Mouse (Mus musculus): ENCODE measurements around the gene Vps39. TPM values are rescaled to one million over a fixed set of nuclear protein-coding genes. Genes with fewer than 3 reads are reported as not detected.
A peak's percentile ranks its signal among the peaks of the same experiment; 100 is the strongest.

Gene Vps39
- polyA plus RNA-seq, 1 experiment from 2014 or later: 7.1 TPM

DNA sequence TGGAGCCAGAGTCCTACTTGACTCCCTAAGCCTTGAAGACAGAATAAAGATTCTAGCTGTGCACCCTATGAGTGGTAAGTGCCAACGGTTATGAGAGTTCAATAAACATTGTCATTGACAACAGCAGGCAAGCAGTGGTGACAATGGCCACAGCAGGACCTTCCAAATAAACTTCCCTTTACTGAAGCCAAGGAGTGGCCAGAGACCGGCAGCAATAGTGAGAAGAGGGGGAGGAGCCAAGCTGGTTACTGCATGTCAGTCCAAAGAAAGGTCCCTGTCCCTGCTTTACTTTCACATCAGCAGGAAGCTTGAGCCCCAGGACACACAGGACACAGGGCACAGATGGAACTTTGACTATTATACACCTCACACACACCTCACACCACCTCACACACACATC, 56.8 kb downstream of the Vps39 start:
- Histone ChIP-seq H3K27me3 (no peaks in the 10 kb centered on the region), H3K4me2 (no peak overlapping the region), H3K9ac (no peak overlapping the region), H3K27ac (no peak overlapping the region), H3K9me3 (replicated peaks) (no peaks in the 10 kb centered on the region), H3K4me1 (replicated peaks) (no peaks in the 10 kb centered on the region), H3K36me3 (no peaks in the 10 kb centered on the region), H3K4me3 (replicated peaks) (no peak overlapping the region)
- DNase-seq (no peak), ATAC-seq (ENCODE audit: low read depth) (no peak)
- WGBS (ENCODE audit: insufficient replicate concordance): 9% methylated on average over 2 of the region's 2 CpGs

DNA sequence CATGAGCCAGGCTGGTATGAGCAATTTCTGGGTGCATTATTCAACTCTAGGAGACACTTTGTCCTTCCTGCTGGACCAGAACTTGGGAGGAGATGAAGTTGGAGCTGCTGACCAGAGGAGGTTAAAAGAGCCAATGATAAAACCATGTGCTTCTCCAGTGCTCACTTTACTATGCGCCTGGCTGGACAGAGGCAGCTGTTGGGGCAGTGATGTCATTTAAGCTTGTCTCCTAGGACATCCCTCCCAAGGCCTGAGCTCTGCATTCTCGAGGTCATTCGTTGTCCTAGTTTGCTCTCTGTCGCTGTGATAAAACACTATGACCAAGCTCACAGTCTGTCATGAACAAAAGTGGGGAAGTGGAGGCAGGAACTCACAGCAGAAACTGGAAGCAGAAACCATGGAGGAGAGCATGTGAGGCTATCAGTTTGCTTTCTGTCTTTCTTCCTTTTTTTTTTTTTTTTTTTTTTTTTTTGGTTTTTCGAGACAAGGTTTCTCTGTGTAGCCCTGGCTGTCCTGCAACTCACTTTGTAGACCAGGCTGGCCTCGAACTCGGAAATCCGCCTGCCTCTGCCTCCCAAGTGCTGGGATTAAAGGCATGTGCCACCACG, 61.4 kb downstream of the Vps39 start:
- no peak overlapping the region for H3K27ac ChIP-seq
- WGBS (ENCODE audit: insufficient replicate concordance): 58% methylated on average over 8 of the region's 9 CpGs
- ATAC-seq (ENCODE audit: low read depth) (no peak), DNase-seq (no peak)
- no peaks in the 10 kb centered on the region for H3K4me1 ChIP-seq (replicated peaks)
- no peaks in the 10 kb centered on the region for H3K36me3 ChIP-seq
- no peaks in the 10 kb centered on the region for H3K27me3 ChIP-seq
- no peak overlapping the region for H3K4me2 ChIP-seq
- no peak overlapping the region for H3K4me3 ChIP-seq (replicated peaks)
- no peak overlapping the region for H3K9ac ChIP-seq
- no peaks in the 10 kb centered on the region for H3K9me3 ChIP-seq (replicated peaks)

DNA sequence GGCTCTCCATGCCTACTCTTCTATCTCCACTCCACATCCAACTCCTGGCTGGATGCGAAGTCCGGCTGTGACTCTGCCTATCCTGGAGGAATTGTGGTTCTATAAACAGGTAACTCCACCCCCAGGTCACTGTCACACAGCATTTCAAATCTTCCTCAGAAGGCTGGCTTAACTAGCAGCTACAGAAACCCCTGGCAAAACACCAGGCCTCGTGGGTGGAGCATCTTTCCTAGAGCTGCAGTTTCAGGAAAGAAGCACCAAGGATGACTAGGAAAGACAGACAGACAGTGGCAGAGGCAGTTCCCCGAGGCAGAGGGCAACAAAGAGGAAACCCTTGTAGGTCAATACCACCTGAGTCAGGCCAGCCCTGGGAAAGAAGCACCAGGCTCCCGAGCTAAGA, 63.9 kb downstream of the Vps39 start, which contains the start of gene Pla2g4d:
Gene Pla2g4d, minus strand, starts transcription at position 203 of the 400 bp plus-strand sequence.
- H3K4me1 ChIP-seq (replicated peaks): no peaks in the 10 kb centered on the region
- H3K4me2 ChIP-seq: no peak within 1 kb of the TSS
- WGBS (ENCODE audit: insufficient replicate concordance): 57% methylated on average over 5 of the region's 5 CpGs
- H3K27ac ChIP-seq: no peak within 1 kb of the TSS
- H3K27me3 ChIP-seq: no peaks in the 10 kb centered on the region
- ATAC-seq (ENCODE audit: low read depth) (no peak), DNase-seq (no peak)
- no peak within 1 kb of the TSS for H3K9ac ChIP-seq
- no peaks in the 10 kb centered on the region for H3K36me3 ChIP-seq
- H3K4me3 ChIP-seq (replicated peaks): no peak within 1 kb of the TSS
- H3K9me3 ChIP-seq (replicated peaks): no peaks in the 10 kb centered on the region

DNA sequence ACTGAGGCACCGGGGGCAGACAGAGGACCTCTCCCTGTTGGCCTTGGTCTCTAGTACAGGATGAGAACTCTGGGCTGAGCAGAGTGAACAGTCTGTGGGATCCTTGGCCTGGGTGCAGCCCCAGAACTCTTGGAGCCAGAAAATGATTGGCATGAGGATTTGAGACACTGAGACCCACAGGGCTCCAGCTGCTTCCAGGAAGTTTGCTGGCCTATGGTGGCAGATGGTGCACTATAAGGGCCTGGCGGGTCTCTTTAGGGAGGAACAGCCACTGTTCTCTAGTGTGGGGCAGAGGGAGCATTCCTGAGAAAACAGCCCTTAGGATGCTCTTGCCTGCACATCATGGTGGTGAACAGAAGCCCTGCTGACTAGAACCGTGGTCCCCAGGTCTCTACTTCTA, 64.5 kb downstream of the Vps39 start:
- no peak for ATAC-seq (ENCODE audit: low read depth)
- Histone ChIP-seq H3K9ac (no peak overlapping the region), H3K9me3 (replicated peaks) (no peaks in the 10 kb centered on the region), H3K4me2 (no peak overlapping the region), H3K4me1 (replicated peaks) (no peaks in the 10 kb centered on the region), H3K36me3 (no peaks in the 10 kb centered on the region), H3K27me3 (no peaks in the 10 kb centered on the region), H3K27ac (no peak overlapping the region), H3K4me3 (replicated peaks) (no peak overlapping the region)
- WGBS (ENCODE audit: insufficient replicate concordance): 61% methylated on average over 3 of the region's 3 CpGs
- no peak for DNase-seq

DNA sequence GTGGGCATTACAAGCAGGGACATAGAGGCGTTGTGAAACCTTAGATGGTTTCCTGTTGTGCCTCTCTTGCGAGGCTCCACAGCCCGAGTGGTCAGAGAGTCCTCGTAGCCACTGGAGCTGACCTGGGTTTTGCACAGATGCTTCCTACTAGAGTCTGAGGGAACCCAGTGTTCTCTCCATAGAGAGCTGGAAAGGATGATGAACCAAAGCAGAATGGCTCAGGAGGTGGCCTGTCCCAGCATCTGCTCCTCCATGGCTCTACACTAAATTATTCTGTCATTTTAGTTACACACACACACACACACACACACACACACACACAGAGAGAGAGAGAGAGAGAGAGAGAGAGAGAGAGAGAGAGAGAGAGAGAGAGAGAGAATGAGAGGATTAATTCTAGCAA, 67.3 kb downstream of the Vps39 start:
- H3K27me3 ChIP-seq: no peaks in the 10 kb centered on the region
- H3K4me1 ChIP-seq (replicated peaks): no peaks in the 10 kb centered on the region
- no peak for DNase-seq
- H3K9ac ChIP-seq: no peak overlapping the region
- H3K27ac ChIP-seq: no peak overlapping the region
- H3K36me3 ChIP-seq: no peaks in the 10 kb centered on the region
- ATAC-seq (ENCODE audit: low read depth): no peak
- H3K4me2 ChIP-seq: no peak overlapping the region
- H3K9me3 ChIP-seq (replicated peaks): no peaks in the 10 kb centered on the region
- no peak overlapping the region for H3K4me3 ChIP-seq (replicated peaks)
- 46% methylated on average over 4 of the region's 4 CpGs for WGBS (ENCODE audit: insufficient replicate concordance)

DNA sequence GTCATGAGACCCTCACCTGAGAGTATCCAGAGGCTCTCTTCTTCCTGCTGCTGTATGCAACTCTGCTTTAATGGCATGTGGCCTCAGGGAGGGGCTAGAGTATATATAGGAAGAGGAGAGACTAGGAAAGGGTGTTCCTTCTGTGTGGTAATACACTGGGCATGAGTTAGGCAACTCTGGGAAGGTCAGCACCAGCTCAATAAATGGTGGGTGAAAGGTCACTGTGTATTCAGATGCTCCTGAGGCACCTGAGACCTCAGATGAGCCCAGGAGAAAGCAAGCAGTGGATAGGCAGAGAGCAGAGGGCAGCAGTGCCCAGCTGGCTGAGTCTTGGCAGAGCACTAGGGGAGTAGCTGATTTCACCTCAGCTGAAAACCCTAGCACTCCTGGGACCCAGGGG, 68.2 kb downstream of the Vps39 start:
- H3K27me3 ChIP-seq: no peaks in the 10 kb centered on the region
- no peak overlapping the region for H3K27ac ChIP-seq
- no peak for ATAC-seq (ENCODE audit: low read depth)
- no peak overlapping the region for H3K4me2 ChIP-seq
- no peak overlapping the region for H3K4me3 ChIP-seq (replicated peaks)
- H3K4me1 ChIP-seq (replicated peaks): no peaks in the 10 kb centered on the region
- H3K36me3 ChIP-seq: no peaks in the 10 kb centered on the region
- H3K9me3 ChIP-seq (replicated peaks): no peaks in the 10 kb centered on the region
- no peak overlapping the region for H3K9ac ChIP-seq
- no peak for DNase-seq

DNA sequence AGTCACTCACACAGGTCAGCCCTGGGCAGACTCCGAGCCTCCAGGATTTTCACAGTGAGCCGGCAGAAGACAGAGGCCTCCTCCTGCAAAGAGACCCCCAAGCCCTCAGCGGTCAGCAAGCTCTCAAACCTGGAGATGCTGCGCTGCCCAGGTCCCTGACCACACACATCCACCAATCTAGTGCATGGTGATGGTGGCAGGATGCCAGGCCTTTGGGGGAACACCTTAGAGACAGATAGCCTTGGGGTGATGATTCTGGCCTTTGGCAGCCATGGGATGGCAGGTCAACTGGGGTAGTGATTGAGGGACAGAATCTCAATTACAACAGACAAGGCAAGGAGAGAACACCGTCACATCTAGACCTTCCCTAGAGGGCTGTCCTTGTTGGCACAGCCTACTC, 68.8 kb downstream of the Vps39 start:
- no peak for ATAC-seq (ENCODE audit: low read depth)

DNA sequence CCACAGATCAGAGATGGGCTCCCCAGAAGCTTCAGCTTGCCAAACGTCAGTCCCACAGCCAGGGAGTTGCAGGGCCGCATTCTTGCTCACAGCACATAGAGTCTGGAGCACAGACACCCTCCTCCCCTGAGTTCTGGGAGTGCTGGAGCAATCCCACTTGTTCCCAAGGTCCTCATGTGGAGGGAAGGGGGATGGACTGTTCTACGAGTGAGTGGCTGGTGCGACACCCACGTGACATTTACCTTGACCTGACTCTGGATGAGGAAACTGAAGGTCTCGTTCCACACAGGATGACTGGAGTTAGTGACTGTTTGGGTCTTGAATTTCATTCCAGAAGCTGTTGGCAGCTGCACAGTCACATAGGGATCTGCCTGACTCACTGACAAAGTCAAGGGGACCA, 69.4 kb downstream of the Vps39 start:
- H3K36me3 ChIP-seq: no peaks in the 10 kb centered on the region
- DNase-seq (no peak), ATAC-seq (ENCODE audit: low read depth) (no peak)
- H3K9me3 ChIP-seq (replicated peaks): no peaks in the 10 kb centered on the region
- no peaks in the 10 kb centered on the region for H3K27me3 ChIP-seq
- no peak overlapping the region for H3K4me3 ChIP-seq (replicated peaks)
- no peak overlapping the region for H3K27ac ChIP-seq
- no peak overlapping the region for H3K4me2 ChIP-seq
- WGBS (ENCODE audit: insufficient replicate concordance): 40% methylated on average over 6 of the region's 6 CpGs
- no peaks in the 10 kb centered on the region for H3K4me1 ChIP-seq (replicated peaks)
- H3K9ac ChIP-seq: no peak overlapping the region

More for the DNA sequence above, 68.8 kb downstream of the Vps39 start:
- no peaks in the 10 kb centered on the region for H3K36me3 ChIP-seq
- H3K4me1 ChIP-seq (replicated peaks): no peaks in the 10 kb centered on the region
- H3K9ac ChIP-seq: no peak overlapping the region
- H3K4me3 ChIP-seq (replicated peaks): no peak overlapping the region
- H3K27ac ChIP-seq: no peak overlapping the region
- H3K4me2 ChIP-seq: no peak overlapping the region
- DNase-seq: no peak
- 65% methylated on average over 5 of the region's 5 CpGs for WGBS (ENCODE audit: insufficient replicate concordance)
- H3K9me3 ChIP-seq (replicated peaks): no peaks in the 10 kb centered on the region
- H3K27me3 ChIP-seq: no peaks in the 10 kb centered on the region

DNA sequence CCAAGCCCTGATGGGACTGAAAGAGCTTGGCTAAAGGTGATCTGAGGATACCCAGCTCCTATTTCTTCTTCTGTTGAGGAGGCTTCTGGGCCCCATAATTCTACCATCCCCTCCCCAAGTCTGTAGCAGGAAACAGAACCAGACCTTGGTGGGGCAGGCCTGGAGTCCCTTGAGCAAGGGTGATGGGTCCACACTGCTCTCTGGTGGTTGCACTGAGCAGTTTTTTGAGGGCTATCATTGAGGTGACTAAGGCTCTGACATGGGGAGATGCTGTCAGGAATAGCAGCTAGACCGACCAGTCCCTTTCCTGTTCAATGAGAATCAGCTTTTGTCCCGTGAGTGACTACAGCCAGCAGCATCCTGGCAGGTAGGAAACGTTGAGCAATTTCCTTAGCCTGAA, 71.7 kb downstream of the Vps39 start:
- no peaks in the 10 kb centered on the region for H3K9me3 ChIP-seq (replicated peaks)
- no peaks in the 10 kb centered on the region for H3K4me1 ChIP-seq (replicated peaks)
- DNase-seq (no peak), ATAC-seq (ENCODE audit: low read depth) (no peak)
- H3K27me3 ChIP-seq: no peaks in the 10 kb centered on the region
- WGBS (ENCODE audit: insufficient replicate concordance): 32% methylated on average over 3 of the region's 3 CpGs
- no peak overlapping the region for H3K9ac ChIP-seq
- H3K4me3 ChIP-seq (replicated peaks): no peak overlapping the region
- H3K36me3 ChIP-seq: no peaks in the 10 kb centered on the region
- H3K4me2 ChIP-seq: no peak overlapping the region
- no peak overlapping the region for H3K27ac ChIP-seq

DNA sequence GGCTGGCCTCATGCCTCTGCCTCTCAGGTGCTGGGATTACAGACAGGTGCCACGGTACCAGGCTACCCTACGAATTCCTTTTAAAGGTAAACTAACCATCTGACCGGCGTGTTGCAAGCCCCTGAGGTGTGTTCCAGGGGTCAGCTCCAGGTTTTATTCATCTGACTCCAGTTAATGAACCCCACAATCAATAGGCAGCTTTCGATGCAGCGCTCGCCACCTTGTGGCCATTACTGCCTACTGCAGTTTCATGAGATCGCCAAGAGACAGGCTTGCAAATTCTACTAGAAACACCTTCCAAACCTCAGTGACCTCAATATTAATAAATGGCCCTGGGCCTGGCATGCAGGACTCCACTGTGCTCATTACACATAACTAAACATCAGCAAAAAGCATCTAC, 73.0 kb downstream of the Vps39 start:
- Histone ChIP-seq H3K36me3 (no peaks in the 10 kb centered on the region), H3K27ac (no peak overlapping the region), H3K9me3 (replicated peaks) (no peaks in the 10 kb centered on the region), H3K4me3 (replicated peaks) (no peak overlapping the region), H3K4me1 (replicated peaks) (no peaks in the 10 kb centered on the region), H3K27me3 (no peaks in the 10 kb centered on the region), H3K4me2 (no peak overlapping the region), H3K9ac (no peak overlapping the region)
- DNase-seq (peak; percentile 21), ATAC-seq (ENCODE audit: low read depth) (no peak)
- 12% methylated on average over 8 of the region's 8 CpGs for WGBS (ENCODE audit: insufficient replicate concordance)

DNA sequence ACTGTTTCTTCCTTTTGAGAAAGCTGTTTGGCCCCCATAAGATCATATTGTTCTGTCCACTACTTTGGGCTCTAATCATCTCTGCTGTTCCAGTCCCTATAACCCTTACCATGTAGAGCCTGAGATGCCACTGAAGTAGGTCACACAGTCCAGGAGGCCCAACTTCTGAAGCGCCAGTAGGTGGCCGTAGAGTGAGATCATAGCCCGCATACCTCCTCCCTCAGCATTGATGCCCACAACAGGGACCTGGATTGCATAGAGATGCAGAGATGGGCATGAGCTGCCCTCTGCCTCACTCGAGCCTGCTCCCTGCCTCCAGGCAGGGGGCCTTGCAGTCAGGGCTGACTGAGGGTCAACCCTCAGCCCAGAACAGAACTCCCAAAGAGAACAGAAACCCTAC, 76.0 kb downstream of the Vps39 start:
- H3K4me2 ChIP-seq: no peak overlapping the region
- no peaks in the 10 kb centered on the region for H3K36me3 ChIP-seq
- no peaks in the 10 kb centered on the region for H3K4me1 ChIP-seq (replicated peaks)
- no peak for DNase-seq
- no peak overlapping the region for H3K4me3 ChIP-seq (replicated peaks)
- no peaks in the 10 kb centered on the region for H3K27me3 ChIP-seq
- H3K9me3 ChIP-seq (replicated peaks): no peaks in the 10 kb centered on the region
- 61% methylated on average over 4 of the region's 4 CpGs for WGBS (ENCODE audit: insufficient replicate concordance)
- ATAC-seq (ENCODE audit: low read depth): no peak
- no peak overlapping the region for H3K27ac ChIP-seq
- no peak overlapping the region for H3K9ac ChIP-seq

DNA sequence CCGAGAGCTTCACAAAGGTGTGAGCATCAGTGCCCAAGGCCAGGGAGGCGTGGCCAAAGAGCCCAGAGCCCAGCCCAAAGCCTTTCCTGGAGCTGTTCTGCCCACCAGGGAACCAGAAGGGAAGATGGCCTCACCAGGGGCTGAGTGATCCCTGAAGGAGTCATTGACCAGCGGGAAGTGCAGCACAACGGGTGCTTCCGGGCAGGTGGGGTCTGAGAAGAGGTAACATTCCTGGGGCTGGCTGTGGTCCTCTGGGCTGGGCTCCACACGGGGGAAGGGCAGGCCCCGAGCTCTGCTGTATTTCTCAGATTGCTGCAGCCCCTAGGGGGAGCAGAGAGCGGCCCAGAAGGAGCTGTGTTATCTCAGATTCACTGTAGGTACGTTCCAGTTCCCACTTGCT, 84.3 kb downstream of the Vps39 start:
- no peaks in the 10 kb centered on the region for H3K36me3 ChIP-seq
- peaks cover 10% of the 10 kb centered on the region for H3K27me3 ChIP-seq
- ATAC-seq (ENCODE audit: low read depth) (no peak), DNase-seq (no peak)
- H3K4me3 ChIP-seq (replicated peaks): no peak overlapping the region
- H3K9ac ChIP-seq: no peak overlapping the region
- H3K4me1 ChIP-seq (replicated peaks): no peaks in the 10 kb centered on the region
- no peak overlapping the region for H3K4me2 ChIP-seq
- 1% methylated on average over 9 of the region's 9 CpGs for WGBS (ENCODE audit: insufficient replicate concordance)
- H3K9me3 ChIP-seq (replicated peaks): no peaks in the 10 kb centered on the region
- H3K27ac ChIP-seq: no peak overlapping the region
